Mouse (Mus musculus): ENCODE data around the gene Ccnd2.

Gene Ccnd2

DNA sequence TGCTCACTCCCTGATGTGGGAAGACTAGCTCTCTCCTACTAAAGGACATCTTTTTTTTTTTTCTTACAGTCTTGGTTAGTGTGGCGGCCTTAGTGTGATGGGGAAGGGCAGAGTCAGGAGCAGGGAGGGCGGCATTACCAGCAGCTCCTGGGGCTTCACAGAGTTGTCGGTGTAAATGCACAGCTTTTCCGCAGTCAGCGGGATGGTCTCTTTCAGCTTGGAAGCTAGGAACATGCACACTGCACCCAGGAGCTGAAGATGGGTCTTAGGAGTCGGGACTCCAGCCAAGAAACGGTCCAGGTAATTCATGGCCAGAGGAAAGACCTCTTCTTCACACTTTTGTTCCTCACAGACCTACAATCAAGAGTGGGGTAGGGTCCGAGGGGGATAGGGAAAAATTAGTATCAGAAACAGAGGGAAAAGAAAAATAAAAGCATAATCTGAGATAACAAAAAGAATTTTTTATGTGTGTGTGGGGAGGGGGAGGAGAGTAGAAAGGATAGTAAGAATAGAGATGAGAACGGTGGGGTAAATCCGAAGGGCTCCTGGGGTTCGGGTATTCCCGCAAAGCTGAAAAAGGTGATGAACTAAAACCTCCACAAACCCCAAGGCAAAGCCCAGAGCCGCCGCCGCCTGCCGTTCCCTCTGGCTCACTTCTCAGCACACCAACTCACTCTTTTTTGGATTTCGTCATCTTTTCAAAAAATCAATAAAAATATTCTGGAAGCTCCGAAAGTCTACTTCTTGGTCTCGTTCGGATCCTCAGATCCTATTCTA, 3.3 kb downstream of the Ccnd2 start:
- DNase-seq: peak; percentile 62 to 70

DNA sequence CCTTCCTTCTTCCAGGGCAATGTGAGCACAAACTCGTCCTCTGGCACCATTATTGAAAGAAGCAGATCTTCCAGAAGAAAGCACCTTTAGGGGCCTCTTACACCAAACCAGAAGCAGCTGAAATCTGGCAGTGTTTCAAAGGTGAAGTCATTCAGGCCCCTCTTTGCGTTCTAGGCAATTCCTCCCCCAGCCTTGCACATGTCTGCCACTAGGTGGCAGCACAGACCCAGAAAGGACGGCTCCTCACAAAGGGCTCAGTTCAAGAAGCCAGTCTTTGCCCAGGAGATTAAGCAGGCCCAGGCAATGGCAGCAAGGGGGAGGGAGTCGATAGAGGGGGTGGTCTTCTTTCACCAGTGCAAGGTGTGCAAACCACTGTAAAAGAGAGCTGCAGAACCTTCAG, 4.3 kb downstream of the Ccnd2 start:
- DNase-seq: peak; percentile 89 to 93

DNA sequence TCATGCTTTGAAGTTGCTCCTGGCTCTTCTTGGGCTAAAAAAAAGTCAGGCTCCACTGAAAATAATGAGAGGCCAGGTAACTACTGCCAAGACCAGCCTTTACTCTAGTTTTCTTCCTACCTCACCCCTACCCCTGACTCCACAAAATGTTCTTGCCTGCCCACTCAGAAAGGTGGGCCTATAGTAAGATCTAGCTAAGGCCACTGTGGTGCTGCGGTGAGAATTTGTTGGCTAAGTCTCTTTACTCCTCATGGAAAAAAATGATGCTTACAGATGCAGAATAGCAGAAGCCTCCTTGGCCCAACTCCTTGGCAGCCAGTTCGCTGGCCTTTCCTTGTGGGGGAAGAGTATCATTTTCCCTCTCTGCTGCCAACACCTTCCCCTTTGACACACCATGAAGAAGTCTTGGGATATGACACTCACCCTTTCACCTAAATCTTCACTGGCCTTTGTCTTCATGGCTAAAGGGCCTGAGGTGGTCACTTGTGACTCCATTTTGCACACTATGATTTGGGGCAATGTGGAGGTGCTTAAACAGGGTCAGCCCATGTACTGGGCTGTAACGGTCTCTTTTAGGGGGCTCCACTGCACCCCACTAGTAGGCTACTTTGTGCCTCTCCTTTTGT, 5.6 kb downstream of the Ccnd2 start:
- no peak for DNase-seq

DNA sequence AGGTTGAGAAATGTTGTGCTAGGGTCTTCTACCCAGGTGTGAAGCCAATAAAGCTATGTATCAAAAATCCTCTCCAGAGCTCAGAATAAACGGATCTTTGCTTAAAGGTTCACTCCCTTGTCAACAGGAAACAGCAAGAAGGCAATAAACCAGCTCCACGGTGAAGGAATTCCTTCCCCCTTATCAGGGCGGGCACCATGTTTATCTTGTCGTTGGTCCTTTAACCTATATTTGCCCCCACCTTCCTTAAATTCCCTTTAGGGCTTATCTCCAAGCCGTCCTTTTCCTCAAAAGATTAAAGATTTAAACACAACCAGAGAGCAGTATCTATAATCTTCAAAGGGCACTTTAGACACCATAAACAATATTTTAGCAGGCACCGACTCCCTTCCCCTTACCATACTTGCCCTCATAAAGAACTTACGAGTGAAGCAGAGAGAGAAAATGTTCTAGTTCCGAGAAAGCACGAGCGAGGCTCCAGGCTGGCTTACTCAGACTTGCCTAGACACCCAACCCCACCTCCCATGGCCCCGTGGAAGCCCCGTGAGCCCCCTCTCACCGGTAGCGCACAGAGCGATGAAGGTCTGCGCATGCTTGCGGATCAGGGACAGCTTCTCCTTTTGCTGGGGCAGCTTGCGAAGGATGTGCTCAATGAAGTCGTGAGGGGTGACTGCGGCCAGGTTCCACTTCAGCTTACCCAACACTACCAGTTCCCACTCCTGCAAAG, 6.4 kb downstream of the Ccnd2 start:
- no peak for DNase-seq

DNA sequence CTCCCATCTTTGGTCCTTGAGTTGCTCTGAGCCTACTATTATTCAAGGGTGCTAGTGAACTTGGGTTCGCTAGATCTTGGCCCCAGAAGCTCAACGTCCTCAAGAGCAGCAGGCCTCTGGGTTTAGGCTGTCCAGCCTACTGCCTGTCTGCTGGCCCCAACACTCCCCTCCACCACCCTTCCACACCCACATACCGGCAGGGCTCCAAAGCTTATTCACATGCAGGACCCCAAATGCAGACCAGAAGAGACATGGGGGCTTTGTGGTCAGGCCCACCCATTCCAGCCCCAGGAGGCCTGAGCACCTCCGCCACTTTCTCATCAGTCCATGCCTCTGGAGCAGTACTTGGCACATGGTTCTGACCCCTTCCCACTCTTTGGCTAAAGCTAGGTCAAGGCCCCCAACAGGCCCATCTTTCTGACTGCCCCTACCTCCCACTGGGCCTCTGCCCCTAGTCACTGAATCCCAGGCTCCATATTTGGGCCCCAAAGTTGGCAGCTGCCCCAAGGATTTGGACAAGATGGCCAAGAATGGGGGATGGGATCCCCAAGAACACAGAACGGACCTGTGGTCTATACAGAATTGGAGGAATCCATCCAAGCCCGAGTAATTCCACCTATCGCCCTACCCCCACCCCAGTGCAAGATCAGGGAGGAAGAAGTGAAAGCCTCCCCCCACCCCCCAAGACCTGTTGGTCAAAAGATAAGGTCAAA, 8.3 kb downstream of the Ccnd2 start:
- no peak for DNase-seq

DNA sequence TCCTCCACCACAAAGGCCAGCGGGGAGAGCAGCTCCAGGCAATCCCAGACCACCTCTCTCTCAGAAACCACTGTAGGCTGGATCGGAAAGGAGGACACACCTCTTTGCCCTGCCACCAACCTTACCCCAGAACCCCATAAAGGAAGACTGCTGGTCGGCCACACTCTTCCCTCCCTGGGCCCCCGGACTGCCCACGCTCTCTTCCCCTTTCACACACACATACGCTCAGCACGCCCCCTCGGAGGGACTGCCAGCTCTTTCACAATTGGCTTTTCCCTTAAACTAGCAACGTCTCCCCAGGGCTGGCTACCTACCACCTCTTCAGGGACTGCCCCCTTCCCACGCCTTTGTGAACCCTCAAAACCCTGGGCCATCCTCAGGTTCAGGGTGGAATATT, 8.9 kb downstream of the Ccnd2 start:
- DNase-seq: no peak

DNA sequence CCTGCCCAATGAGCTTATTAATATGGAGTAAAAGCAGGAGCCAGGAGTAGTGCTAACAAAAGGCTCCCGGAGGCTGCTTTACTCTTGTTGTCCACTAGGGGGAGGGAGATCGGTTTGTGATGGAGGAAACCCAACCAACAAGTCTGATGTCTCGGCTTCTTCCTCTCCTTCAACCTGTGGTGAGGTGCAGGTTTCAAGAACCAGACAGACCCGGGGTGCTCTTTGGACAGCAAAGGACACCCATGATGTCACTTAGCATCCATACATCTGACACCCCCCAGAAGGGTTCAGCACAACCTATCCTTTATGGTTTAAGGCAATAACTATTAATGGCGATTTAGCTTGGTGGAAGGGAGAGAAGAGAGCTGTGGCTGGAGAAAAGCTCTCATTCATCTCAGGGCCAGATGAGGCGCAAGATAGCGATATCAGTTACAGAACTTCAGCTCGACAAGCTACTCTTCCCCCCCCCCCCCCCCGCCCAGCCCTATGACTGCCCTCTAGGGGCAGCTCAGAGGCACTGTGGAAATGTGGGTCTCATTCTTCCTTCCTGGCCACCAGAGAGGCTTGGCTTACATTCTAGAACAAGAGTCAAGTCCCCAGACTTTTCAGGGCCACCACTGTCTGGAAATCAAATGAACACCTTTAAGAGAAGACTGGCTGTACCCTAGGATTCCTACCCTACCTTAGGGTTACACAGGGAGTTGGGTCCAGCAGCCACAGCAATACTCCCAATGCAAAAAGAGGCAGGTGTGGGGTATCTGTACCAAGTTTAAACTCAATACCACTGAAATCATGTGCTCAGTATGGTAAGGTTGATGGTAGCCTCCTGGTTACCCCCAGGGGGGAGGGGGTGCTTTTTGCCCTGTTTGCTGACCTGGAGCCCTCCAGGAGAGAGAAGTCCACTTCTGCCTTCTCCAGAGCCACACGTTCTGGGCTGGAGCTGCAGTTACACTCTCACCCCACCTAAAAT, 9.6 kb downstream of the Ccnd2 start:
- DNase-seq: peak; percentile 47 to 58

DNA sequence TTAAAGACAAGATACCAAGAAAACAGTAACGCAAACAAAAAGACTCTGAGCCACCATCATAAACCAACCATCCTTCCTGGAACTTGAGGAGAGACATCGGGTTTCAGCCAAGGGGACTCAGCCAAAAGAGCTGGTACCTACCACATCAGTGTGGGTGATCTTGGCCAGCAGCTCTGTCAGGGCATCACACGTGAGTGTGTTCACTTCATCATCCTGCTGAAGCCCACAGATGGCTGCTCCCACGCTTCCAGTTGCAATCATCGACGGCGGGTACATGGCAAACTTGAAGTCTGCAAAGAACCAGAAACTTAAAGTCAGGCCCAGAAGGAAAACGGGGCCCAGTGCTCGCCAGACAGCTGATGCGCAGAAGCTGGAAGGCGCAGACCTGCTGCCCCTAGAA, 13.0 kb downstream of the Ccnd2 start:
- DNase-seq: no peak

DNA sequence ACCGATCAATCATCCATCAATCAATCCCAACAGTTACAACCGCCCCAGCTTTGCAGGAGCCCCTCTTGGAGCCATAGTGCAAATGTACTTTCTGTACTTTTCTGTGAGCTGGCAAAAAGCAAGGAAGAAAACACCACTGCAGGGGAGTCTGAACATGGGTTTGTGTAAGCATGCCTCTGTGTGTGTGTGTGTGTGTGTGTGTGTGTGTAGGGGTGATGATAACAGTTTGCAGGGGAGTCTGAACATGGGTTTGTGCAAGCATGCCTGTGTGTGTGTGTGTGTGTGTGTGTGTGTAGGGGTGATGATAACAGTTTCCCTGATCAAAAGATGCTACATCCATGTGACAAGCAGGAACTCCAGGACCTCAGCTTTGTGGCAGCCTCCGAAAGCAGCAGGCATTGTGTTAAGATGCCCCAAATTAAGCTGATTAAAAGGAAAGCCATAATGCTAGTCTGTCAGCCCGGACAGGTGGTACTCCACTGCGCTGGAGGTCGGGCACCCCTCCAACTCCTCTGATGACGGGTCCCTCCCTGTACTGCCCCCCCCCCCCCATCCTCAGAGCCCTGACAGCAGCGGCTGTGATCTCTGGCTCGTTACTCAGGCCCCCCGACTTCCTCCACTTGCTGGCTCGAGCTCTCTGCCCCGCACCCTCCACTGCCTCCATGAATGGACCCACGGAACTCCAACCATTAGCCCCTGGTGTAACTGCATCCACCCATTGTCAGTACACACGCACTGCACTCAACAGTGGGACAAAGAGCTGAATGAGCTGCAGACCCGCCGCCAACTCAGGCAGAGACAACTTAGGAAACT, 18.4 kb downstream of the Ccnd2 start:
- no peak for DNase-seq

DNA sequence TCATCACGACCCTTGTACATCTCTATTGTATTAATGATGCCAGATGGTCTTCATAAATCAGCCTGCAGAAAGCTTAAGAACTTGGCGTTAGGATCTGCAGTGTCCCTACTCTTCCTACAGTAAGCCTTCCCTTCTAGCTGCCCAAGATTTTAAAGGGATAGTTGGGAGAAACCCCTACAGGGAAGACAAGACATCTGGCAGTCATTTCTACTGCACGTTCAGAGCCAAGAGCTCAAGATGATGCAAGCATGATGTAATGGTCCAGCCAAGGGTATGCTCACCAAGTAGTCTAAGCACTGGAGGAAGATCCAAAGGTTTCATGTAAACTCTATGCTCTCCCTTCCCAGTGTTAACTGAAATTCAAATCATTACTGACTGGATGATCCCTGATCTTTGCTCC, 19.3 kb downstream of the Ccnd2 start:
- DNase-seq: no peak

DNA sequence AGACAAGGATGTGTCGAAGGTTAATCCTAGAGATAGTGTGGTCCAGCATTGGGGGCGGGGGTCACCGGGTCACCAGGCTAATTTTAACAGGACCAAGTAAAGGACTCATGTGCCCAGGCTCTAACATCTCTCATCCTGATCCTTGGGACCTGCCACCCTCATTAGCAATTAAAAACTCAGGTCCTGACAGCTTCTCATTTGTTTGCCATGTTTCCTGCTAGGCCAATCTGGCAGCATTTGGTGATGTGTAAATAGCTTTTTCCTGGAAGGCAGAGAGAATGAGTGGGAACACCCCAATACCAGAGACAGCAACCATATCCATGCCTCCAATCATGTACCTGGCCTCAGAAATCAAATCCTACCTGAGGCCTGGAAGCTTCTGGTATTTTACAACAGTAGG, 20.0 kb downstream of the Ccnd2 start:
- no peak for DNase-seq

DNA sequence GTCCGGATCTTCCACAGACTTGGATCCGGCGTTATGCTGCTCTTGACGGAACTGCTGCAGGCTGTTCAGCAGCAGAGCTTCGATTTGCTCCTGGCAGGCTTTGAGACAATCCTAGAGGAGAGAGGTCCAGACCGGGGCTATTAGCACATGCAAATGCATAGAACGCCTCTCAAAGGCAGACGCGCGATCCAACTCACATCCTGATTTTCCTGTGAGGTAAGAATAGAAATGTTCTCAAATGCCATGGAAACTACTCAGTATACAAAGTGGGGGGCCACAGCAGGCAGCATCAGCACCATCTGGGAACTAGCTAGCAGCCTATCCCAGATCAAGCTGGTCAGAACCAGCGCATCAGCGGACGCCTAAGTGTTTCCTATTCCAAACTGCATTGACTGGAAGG, 21.6 kb downstream of the Ccnd2 start:
- no peak for DNase-seq

DNA sequence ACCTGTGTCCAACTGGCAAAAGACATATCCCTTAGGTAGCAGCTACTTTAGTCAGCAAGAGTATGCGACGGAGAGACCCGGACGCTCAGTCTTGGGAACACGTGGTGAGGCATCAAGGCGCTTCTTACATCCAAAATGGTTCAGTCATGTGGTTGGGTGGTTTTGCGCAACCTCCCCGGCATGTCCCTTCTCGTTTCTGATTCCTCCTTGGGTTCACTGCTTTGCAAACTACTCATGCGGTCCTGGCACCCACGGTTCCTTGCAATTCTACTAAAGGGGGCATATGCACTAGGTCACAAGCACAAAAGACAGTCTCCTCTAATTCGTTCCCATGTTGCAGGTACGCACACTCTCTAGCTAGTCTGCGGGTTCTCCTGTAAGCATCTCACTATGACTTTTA, 22.3 kb downstream of the Ccnd2 start:
- no peak for DNase-seq

DNA sequence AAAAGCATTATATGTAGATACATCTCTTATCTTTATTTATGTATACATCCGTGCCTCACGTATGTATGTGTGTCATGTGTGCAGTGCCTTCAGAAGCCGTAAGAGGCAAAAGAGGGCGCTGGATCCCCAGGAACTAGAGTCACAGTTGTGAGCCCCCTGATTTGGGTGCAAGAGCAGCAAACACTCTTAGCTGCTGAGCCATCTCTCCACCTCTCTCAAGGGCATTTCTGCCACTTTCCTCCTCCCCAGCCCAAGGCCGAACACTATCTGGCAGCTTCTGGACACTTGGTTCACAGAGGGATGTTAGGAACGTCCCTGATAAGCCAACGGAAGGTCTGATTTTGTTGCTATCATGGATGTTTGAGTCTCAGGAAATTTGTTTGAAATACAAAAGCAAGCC, 28.5 kb downstream of the Ccnd2 start:
- DNase-seq: no peak

DNA sequence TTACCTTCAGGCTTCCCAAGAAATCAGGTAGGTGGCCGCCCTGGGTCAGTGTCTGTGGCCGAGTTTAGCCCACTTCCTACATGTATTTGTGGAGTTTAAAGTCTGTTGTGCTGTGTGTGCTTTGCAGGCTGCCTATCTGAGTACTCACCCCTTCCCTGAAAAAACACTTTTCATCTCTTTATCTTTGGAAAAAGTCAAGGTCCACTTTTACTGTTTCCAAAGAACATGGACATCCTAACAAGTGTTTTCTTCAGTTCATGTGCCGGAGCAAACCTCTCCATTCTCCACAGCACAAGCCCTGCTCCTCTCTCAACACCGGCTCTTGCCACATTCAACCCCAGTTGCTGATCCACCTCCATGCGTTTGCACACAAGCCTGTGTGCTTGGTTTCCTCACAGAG, 29.0 kb downstream of the Ccnd2 start:
- DNase-seq: no peak

DNA sequence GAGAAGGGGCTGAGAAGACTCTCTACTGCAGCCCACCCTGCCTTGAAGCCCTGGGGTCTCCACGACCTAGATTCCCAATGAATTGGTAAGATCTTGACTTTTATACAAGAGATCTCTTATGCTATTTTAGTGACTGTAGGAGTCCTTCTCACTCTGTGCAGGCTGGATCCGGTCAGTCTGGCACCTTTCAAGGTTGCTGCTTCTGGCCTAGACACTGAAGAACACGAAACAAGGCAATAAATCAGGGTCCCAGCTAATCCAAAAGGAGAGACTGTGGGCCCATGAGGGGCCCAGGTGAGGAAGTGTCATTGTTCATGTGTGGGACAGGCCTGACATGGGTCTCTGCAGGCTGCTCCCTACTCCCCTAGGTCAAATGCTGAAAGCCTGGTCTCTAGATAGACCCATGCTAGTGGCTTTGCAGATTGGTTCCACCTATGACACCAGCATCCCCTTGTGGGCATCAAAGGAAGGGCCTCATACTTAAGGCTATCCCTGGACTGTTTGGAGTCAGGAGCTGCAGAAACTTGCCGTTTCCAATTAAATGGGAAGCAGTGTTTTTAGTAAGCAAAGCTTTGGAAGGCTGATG, 29.7 kb downstream of the Ccnd2 start:
- peak in 1 of 2 experiments; percentile 37 for DNase-seq

DNA sequence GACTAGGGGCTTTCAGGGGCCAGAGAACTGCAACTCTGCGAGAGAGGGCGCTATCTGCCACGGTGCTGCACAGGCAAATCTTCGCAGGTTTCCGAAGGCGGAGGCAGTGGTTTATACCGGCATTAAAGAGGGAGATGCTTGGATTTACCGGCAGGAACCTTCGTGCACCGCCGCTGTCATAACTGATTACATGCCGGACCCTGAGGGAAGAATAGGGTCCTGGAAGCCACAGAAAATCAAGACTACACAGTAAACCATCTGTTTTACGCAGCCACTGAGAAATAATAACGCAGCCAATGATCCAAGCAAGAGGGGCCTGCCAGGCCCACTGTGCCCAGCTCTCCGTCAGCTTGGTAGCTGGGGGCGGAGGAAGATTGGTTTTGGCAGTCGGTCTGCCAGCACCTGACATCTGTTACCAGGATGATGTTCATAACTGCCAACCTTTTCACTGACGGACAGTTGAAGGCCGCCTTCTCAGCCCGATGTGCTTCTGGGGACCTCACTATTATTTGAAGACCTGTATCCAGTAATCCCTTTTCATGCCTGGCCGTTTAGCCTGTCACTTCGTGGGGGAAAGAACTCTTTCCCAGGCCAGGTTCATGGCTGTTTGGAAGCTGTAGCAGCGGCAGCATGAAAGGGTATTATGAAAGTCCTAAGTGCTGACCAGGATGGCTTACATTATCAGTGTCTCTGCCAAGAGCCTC, 37.1 kb downstream of the Ccnd2 start:
- DNase-seq: no peak

DNA sequence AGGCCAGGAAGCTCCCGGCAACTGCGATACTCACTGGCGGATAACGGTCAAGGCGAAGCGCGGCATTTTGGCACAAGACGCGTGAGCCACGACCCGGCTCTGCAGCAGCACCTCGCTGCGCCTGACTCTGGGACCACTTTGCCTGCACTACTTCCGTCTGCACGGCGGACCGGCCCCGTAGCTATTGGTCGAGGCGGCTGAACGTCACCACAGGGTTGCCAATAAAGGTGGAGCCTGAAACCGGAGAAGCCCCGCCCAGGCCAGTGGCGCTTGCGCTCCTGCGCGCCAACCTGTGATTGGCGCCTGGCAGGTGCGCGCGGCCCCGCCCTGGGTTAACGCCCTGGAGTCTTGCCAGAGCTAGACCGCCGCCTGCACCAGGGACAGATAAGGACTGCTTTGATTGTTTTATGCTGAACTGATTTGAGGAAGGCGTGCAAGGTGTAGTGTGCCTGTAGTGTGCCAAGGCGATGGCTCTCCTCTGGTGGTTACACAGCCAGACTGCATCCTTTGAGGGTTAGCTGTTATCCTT, 42.5 kb downstream of the Ccnd2 start, which contains the start of gene Tigar:
Tigar (minus strand) TSS at position 156 of the 529 bp plus-strand sequence.
- DNase-seq: peak; percentile 92 to 95

DNA sequence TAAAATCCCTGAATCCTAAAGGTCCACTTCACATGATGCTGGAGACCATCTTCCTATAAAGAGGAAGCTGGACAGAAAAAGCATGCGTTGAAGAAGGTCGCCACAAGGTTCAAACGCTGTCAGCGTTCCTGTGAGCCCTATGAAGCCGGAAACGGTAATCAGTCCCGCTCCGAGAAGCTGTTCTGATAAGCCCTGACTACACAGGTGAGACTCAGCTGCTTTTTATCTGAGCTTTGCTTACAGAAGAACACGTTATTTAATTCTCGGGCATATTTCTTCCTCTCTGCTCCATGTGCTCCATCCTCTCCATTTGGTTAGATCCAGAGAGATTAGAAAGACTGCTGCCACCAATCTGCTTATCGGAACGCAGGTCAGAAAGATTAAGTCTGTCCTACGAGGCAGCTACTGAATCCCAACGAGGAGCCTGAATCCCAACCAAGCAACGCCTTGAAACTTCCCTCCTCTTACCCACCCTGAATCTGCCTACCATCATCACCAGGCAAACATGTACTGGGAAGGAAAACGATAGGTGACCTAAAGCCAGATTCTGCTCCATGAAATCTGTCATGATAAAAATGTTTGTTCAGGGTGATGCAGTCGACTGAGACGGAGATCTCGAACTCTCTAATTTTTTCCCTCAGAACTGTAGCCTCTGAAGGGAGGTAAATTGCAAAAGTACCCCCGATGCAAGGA, 43.5 kb downstream of the Ccnd2 start:
- DNase-seq: no peak

All from kidney, postnatal 4 days (tissue).